Mouse (Mus musculus): ENCODE results near the gene AC170998.1. TPM values are rescaled to one million over a fixed set of nuclear protein-coding genes. Genes with fewer than 3 reads are reported as not detected.
"Not testable (repeated sequence)": the region's sequence is repeated elsewhere in the genome, so short reads cannot be mapped to it uniquely, and the experiment has no call there.

Gene AC170998.1
- total RNA-seq, 2 experiments from 2014 or later = 1.4 to 2.7 TPM

- DNase-seq (ENCODE audit: low spot score in 2 of 2) = no peak
- intact Hi-C loops (cut with DNase I) = no loop called here
These were observed 24.7 kb upstream of the AC170998.1 start for GRCm38 (mm10) chr17:28701171-28701570.

DNA sequence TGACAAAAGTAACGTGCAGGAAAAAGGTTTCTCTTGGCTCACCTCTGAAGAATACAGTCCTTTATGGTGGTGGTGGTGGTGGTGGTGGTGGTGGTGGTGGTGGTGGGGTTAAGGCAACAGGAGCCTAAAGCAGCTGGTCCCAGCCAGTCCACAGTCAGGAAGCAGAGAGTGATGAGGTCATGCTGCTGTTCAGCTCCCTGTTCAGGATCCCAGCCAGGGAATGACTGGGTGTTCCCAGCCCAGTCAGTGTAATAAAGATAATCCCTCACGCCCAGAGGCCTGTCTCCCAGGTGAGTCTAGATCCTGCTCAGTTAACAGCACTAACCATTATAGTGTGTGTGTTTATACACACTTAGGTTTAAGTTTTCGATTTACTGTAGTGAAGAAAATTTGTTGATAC is 24.1 kb upstream of the AC170998.1 start:
- DNase-seq (ENCODE audit: low spot score in 2 of 2) = no peak
- intact Hi-C loops (cut with DNase I) = no loop called here

- DNase-seq (ENCODE audit: low spot score in 2 of 2) = no peak
- intact Hi-C loops (cut with DNase I) = no loop called here
These were observed 23.2 kb upstream of the AC170998.1 start for GRCm38 (mm10) chr17:28702646-28703045.

DNA sequence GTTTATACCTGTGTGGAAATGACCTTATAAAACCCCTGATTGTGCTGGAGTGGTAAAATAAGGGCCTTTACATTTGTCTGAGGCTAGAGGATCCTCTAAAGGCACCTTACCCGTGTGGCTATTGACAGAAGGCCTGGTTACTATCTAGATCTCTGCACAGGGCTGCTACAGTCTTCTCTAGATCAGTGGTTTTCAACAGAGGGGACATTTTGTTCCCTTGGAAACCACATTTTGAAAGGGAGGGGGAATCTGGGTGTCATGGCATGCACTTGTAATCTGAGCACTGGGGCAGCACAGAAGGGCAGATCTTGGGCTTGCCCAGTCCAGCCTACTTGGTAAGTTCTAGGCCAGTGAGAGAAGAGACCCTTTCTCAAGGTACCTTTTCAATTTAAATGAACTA is 19.2 kb upstream of the AC170998.1 start:
- intact Hi-C loops (cut with DNase I) = no loop called here
- no peak for DNase-seq (ENCODE audit: low spot score in 2 of 2)

DNA sequence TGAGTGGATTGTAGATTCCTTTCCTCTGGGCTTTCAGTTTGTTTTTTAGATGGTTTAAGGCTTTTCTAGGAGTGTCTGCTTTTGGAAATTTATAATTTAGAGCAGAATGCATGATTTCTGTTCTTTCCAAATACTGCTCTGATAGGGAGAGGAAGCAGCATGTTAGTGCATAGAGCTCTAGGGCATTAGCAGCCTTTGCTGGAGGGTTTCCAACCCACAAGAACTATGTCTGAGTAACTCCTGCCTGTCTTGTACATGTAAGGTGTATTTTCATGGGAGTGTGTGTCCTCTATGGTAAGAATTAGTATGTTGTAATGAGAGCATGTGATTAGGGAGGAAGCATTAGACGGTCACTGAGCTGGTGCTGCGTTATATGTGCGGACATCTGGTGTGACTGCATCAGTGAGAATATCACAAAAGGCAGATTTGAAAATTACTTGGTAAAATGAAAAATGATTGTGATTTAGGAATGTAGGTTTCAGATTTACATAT is 18.7 kb upstream of the AC170998.1 start:
- intact Hi-C loops (cut with DNase I) = no loop called here
- DNase-seq (ENCODE audit: low spot score in 2 of 2) = no peak

GRCm38 (mm10) chr17:28707816-28708215 is 18.1 kb upstream of the AC170998.1 start:
- no peak for DNase-seq (ENCODE audit: low spot score in 2 of 2)
- intact Hi-C loops (cut with DNase I) = no loop called here

GRCm38 (mm10) chr17:28708989-28709388 is 16.9 kb upstream of the AC170998.1 start:
- intact Hi-C loops (cut with DNase I) = no loop called here
- no peak for DNase-seq (ENCODE audit: low spot score in 2 of 2)

DNA sequence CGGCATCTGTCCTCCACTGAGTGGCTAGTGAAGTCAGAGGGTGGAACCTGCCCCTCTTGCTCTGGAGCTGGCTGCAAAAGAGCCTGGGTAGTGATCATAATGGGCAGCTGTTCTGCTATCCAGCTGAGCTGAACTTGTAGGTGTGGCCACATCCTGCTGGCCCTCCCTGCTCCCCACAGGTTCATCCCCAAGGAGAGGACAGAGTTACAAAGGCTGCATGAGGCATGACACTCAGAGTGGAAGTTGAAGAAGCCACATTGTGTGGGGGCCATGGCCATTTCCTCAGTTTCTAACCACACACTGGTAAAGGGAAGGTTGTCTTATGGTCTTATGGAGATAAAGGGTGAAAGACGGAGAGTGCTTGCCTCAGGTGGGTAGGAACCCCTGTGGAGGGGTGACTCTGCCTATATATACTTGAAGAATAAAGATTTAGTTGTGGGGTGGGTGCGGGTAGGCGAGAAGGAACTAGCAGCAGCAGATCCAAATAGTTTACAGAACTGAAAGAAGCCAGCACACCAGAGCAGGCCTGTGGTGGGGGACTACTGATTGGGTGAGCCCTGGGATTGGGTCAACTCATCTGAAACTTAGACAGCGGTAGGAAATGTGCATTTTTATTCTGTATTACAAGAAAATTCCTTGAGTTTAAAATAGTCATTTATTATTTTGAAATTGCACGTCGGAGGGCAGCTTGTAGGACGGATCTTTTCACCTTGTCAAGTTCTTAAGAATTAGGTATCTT is 16.2 kb upstream of the AC170998.1 start:
- DNase-seq (ENCODE audit: low spot score in 2 of 2) = no peak
- intact Hi-C loops (cut with DNase I) = no loop called here

GRCm38 (mm10) chr17:28710291-28710688 is 15.6 kb upstream of the AC170998.1 start:
- no peak for DNase-seq (ENCODE audit: low spot score in 2 of 2)
- intact Hi-C loops (cut with DNase I) = no loop called here

DNA sequence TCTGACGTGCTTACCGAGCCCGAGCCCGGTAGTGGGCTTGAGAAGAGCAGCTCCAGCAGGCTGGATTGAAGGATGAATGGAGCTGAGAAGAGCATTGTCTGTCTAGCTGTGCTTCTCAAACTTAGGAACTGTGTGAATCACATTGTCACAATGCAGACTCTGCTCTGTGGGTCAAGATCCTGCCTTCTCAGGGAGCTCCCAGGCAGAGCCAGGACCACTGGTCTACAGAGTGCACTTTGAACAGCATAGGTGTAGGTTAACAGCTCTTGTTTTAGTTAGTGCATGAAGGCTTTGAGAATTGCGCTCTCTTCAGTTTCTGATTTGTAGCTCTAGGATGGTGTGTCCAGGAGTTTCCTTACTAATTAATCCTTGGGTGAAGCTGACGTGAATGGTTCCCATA is 14.6 kb upstream of the AC170998.1 start:
- DNase-seq (ENCODE audit: low spot score in 2 of 2) = no peak

DNA sequence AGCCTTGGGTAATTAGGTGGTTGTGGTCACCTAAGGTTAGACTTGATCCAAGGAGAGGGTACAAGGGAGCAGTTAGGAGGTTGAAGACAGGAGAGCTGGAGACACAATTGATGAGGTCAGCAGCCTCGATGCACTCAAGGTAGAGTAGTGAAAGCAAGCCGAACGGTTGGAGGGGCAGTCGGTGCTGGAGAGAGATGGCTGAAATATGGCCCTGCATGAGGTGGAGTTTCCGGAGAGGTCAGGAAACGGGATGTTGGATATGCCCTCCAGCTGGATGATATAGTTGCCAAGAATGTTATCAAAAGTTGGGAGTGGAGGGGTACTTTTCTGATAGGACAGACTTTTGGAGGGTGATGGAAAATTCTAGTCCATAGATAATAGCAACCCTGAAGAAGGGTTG is 13.6 kb upstream of the AC170998.1 start:
- no peak for DNase-seq (ENCODE audit: low spot score in 2 of 2)
- intact Hi-C loops (cut with DNase I) = no loop called here

More for the DNA sequence above, 14.6 kb upstream of the AC170998.1 start:
- intact Hi-C loops (cut with DNase I) = no loop called here

GRCm38 (mm10) chr17:28714006-28714405 is 11.9 kb upstream of the AC170998.1 start:
- DNase-seq (ENCODE audit: low spot score in 2 of 2) = no peak
- intact Hi-C loops (cut with DNase I) = no loop called here

- no peak for DNase-seq (ENCODE audit: low spot score in 2 of 2)
- intact Hi-C loops (cut with DNase I) = no loop called here
These were observed 9.9 kb upstream of the AC170998.1 start for GRCm38 (mm10) chr17:28715832-28716548.

- intact Hi-C loops (cut with DNase I) = no loop called here
- DNase-seq (ENCODE audit: low spot score in 2 of 2) = no peak
These were observed 8.3 kb upstream of the AC170998.1 start for GRCm38 (mm10) chr17:28717535-28717934.

DNA sequence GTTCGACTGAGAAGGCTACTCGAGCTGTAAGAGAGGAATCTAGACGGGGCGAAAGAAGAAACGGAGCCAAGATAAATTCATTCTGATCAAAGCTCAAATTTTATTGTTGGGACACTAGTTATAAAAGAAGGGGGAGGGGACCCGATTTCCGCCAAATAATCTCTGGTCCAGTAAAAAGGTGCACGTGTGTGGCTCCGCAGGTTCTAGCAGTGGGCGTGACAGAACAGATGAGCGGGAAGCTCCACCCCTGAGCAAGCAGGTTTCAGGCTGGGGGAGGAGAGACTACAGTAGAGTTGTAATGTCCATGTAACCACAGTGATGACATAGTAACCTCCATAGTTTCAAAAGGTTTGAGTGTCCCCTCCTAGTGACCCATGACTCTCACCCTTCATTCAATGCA is 1.6 kb downstream of the AC170998.1 start:
- intact Hi-C loops (cut with DNase I); DNase-seq (ENCODE audit: low spot score in 2 of 2): not testable (repeated sequence)

DNA sequence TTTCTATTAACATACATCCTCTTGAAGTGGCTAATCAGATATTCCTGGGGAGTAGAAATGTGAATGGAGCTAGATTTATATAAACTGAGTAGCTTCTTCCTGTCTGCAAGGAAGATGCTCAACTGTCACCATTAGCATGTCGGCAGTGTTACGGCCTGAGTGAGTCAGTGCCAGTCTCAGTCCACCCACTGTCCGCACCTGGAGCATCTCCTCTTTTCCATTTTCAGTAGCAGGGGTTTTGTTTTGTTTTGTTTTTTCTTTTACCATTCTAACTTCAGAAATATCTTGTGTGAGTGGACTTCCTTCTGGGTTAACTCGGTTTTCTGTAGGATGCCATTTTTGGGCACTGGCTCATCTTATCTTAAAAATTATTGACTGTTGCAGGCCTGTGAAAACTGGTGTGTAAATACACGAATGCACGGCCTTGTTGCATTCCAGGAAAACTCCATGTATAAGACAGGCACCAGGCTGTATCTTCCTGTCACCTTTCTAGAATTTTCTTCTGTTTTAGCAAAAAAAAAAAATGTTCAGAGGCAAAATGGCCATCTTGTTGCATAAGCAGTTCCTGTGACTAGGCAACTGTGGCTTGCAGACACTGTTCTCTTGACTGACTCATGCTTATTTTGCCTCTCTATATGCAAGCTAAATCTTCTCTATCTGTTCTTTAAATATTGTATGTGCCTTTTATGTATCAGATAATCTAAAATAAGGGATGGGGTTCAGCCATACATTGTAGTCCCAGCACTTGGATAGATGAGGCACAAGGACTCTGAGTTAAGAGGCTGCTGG is 9.6 kb downstream of the AC170998.1 start:
- DNase-seq (ENCODE audit: low spot score in 2 of 2) = peak in 1 of 2 experiments; percentile 47
- intact Hi-C loops (cut with DNase I) = no loop called here

DNA sequence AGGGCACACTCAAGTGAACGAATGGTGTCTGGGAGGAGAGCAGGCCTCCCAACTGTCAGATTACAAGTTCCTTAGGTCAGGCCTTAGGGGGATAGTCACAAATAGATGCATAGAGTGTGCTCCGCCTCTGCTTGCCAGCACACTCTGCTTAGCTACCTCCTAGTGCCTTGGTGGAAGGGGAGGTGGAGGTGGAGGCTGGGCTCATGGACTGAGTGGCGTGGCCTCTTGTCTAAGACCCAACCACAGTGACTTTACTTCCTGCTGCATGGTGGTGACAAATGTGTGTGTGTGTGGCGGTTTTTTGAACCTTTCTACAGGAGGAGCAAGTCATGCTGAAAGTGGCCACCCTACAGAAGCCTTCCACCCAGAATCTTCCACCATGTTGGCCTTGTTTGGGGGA is 10.6 kb downstream of the AC170998.1 start:
- intact Hi-C loops (cut with DNase I) = no loop called here
- DNase-seq (ENCODE audit: low spot score in 2 of 2) = no peak

GRCm38 (mm10) chr17:28737973-28738372 is 12.1 kb downstream of the AC170998.1 start:
- intact Hi-C loops (cut with DNase I) = no loop called here
- DNase-seq (ENCODE audit: low spot score in 2 of 2) = no peak

DNA sequence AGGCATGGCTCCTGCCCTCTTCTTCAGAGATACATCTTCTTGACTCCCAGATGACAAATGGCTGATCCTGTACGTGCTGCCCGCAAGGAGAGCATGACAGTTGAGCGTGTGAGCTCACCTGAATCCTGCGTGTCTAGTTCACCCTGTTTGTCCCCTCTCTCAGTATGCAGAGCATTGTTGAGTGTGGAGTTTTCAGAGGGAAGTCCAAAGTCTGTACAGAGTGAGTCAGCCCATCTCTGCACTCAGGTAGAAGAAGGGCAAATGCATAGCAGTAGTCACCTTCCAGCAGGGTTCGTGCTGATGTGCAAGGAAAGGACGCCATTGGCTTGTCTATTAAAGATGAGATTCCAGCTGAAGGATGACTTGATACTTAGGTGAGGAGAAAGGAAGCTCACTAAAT is 13.4 kb downstream of the AC170998.1 start:
- no peak for DNase-seq (ENCODE audit: low spot score in 2 of 2)
- intact Hi-C loops (cut with DNase I) = no loop called here

Measured in left cerebral cortex, postnatal 14 days (tissue).